Mouse (Mus musculus): Measurements from ENCODE around the gene Abcc6. TPM values are rescaled to one million over a fixed set of nuclear protein-coding genes. Genes with fewer than 3 reads are reported as not detected.

The Abcc6 gene
- total and polyA plus RNA-seq, 3 experiments, result 2.2 to 10.5 (median 6.4) TPM

DNA sequence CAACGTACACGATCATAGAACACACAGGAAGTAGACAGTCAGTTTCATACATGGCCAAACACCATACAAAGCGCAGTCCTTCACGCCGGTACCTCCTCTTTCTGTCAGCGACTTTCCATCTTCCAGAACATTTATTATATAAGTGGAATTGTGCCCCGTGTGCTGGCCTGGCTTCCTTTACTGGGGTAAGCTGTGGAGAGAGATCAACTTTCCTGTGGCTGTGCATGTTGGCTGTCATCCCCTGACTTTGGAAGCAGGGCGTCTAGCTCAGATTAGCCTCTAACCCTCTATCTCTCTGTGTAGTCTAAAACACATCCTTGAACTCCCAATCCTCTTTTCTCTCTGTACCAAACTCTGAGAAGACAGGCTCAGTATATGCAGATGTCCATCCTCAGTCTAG is 38.7 kb upstream of the Abcc6 start:
- Histone ChIP-seq H3K36me3 (replicated peaks in 1 of 2; ENCODE audit: control insufficient read depth in 1 of 2, insufficient read depth in 1 of 2, low read length in 1 of 2) (peaks cover 76 to 92% of the 10 kb centered on the region in 2 experiments), H3K79me2 (replicated peaks; ENCODE audit: control insufficient read depth, extremely low read depth, insufficient read depth, poor library complexity, severe bottlenecking) (no peaks in the 10 kb centered on the region), H3K4me1 (ENCODE audit: control insufficient read depth in 1 of 2, insufficient read depth in 2 of 2) (no peaks in the 10 kb centered on the region), H3K4me2 (ENCODE audit: insufficient read depth, low read depth, poor library complexity, severe bottlenecking) (no peak overlapping the region), H3K9ac (ENCODE audit: insufficient read depth, low read depth) (no peak overlapping the region), H3K27me3 (replicated peaks) (no peaks in the 10 kb centered on the region), H3K27ac (ENCODE audit: insufficient read depth, low read depth) (no peak overlapping the region), H3K4me3 (replicated peaks in 1 of 3; ENCODE audit: low read depth in 2 of 3, low read length in 2 of 3, poor library complexity in 1 of 3) (no peak overlapping the region), H3K9me3 (replicated peaks; ENCODE audit: low read length) (peaks cover 18% of the 10 kb centered on the region)
- TF ChIP-seq ZMIZ1 (IDR thresholded peaks at IDR 0.05; ENCODE audit: low read depth, low read length) (no peak), EP300 (IDR thresholded peaks at IDR 0.05; ENCODE audit: low read length) (no peak), ZC3H11A (IDR thresholded peaks at IDR 0.05; ENCODE audit: low read depth, low read length) (no peak), BHLHE40 (IDR thresholded peaks at IDR 0.05; ENCODE audit: low read depth, low read length) (no peak), CHD1 (IDR thresholded peaks at IDR 0.05; ENCODE audit: low read depth, low read length) (no peak), MYC (IDR thresholded peaks at IDR 0.05; ENCODE audit: low read depth, low read length) (no peak), ZNF384 (IDR thresholded peaks at IDR 0.05; ENCODE audit: low read depth, low read length) (no peak), POLR2A (IDR thresholded peaks at IDR 0.05; ENCODE audit: low read depth, low read length) (no peak), USF2 (conservative IDR thresholded peaks at IDR 0.05; ENCODE audit: low read depth, low read length) (no peak), SIN3A (IDR thresholded peaks at IDR 0.05; ENCODE audit: low read length) (no peak), ETS1 (conservative IDR thresholded peaks at IDR 0.05; ENCODE audit: low read depth, low read length) (no peak), GABPA (IDR thresholded peaks at IDR 0.05; ENCODE audit: insufficient replicate concordance, low read depth, low read length) (no peak), ELF1 (IDR thresholded peaks at IDR 0.05; ENCODE audit: low read depth, low read length) (no peak), E2F4 (IDR thresholded peaks at IDR 0.05; ENCODE audit: insufficient replicate concordance, low read depth, low read length) (no peak), MAFK (IDR thresholded peaks at IDR 0.05; ENCODE audit: insufficient replicate concordance, low read length) (no peak), MAZ (IDR thresholded peaks at IDR 0.05; ENCODE audit: low read depth, low read length) (no peak)
- in situ Hi-C loops (cut with MboI; ENCODE audit: low pct_ligation_motif_present, low pct_unique_long_range_greater_than_20kb, low sequenced_read_pairs), result no loop called here
- dilution Hi-C loops (cut with MboI; ENCODE audit: extremely low pct_ligation_motif_present, extremely low pct_unique_long_range_greater_than_20kb, low sequenced_read_pairs), result no loop called here
- no peak for DNase-seq (ENCODE audit: extremely low read depth)

DNA sequence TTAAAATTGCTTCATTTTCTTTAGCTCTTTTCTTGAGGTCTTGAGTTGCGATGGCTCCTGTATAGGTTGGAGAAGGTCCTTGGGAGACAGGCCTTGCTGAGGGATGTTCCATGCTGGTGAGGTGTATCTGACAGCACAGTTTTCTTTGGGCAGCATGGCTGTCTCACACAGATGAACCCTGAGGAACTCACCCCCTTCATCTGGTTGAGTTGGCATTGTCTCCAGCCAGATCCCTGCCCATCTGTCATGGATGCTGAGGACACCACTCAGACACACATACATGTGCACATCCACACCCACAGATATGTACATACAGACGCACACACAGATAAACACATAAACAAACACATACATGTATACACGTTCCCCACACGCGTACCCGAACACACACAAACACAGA is 33.2 kb upstream of the Abcc6 start:
- H3K27me3 ChIP-seq (replicated peaks), result no peaks in the 10 kb centered on the region
- no peaks in the 10 kb centered on the region for H3K79me2 ChIP-seq (replicated peaks; ENCODE audit: control insufficient read depth, extremely low read depth, insufficient read depth, poor library complexity, severe bottlenecking)
- H3K4me1 ChIP-seq (ENCODE audit: control insufficient read depth in 1 of 2, insufficient read depth in 2 of 2), result no peaks in the 10 kb centered on the region
- H3K4me2 ChIP-seq (ENCODE audit: insufficient read depth, low read depth, poor library complexity, severe bottlenecking), result no peak overlapping the region
- H3K9me3 ChIP-seq (replicated peaks; ENCODE audit: low read length), result no peaks in the 10 kb centered on the region
- no peak overlapping the region for H3K4me3 ChIP-seq (replicated peaks in 1 of 3; ENCODE audit: low read depth in 2 of 3, low read length in 2 of 3, poor library complexity in 1 of 3)
- no peak for TF ChIP-seq ZKSCAN1 (IDR thresholded peaks at IDR 0.05; ENCODE audit: borderline replicate concordance, low read depth, low read length)
- no peak for TF ChIP-seq ZMIZ1 (IDR thresholded peaks at IDR 0.05; ENCODE audit: low read depth, low read length)
- TF ChIP-seq USF1 (IDR thresholded peaks at IDR 0.05; ENCODE audit: low read depth, low read length), result no peak
- TF ChIP-seq MYC (IDR thresholded peaks at IDR 0.05; ENCODE audit: low read depth, low read length), result no peak
- no peak for TF ChIP-seq ETS1 (conservative IDR thresholded peaks at IDR 0.05; ENCODE audit: low read depth, low read length)
- no peak for TF ChIP-seq KAT2A (IDR thresholded peaks at IDR 0.05; ENCODE audit: insufficient replicate concordance, low read length)
- no peak for TF ChIP-seq ZNF384 (IDR thresholded peaks at IDR 0.05; ENCODE audit: low read depth, low read length)
- no peak for TF ChIP-seq JUND (conservative IDR thresholded peaks at IDR 0.05; ENCODE audit: low read depth, low read length)
- TF ChIP-seq GABPA (IDR thresholded peaks at IDR 0.05; ENCODE audit: insufficient replicate concordance, low read depth, low read length), result no peak
- in situ Hi-C loops (cut with MboI; ENCODE audit: low pct_ligation_motif_present, low pct_unique_long_range_greater_than_20kb, low sequenced_read_pairs), result no loop called here
- H3K27ac ChIP-seq (ENCODE audit: insufficient read depth, low read depth), result no peak overlapping the region
- peaks cover 76 to 93% of the 10 kb centered on the region in 2 experiments for H3K36me3 ChIP-seq (replicated peaks in 1 of 2; ENCODE audit: control insufficient read depth in 1 of 2, insufficient read depth in 1 of 2, low read length in 1 of 2)
- no peak for DNase-seq (ENCODE audit: extremely low read depth)
- no peak overlapping the region for H3K9ac ChIP-seq (ENCODE audit: insufficient read depth, low read depth)
- dilution Hi-C loops (cut with MboI; ENCODE audit: extremely low pct_ligation_motif_present, extremely low pct_unique_long_range_greater_than_20kb, low sequenced_read_pairs), result no loop called here
